Mouse (Mus musculus) thymus, postnatal 36 days (tissue): ENCODE data around the gene Tmem54.
A peak's percentile ranks its signal among the peaks of the same experiment; 100 is the strongest.

Source experiments
- DNase-seq, 2 experiments: peaks; one replicate each; pipeline ENCODE4 v3.0.0; 2022; ENCODE audit warnings: mixed read lengths in 2 of 2

The Tmem54 gene

DNA sequence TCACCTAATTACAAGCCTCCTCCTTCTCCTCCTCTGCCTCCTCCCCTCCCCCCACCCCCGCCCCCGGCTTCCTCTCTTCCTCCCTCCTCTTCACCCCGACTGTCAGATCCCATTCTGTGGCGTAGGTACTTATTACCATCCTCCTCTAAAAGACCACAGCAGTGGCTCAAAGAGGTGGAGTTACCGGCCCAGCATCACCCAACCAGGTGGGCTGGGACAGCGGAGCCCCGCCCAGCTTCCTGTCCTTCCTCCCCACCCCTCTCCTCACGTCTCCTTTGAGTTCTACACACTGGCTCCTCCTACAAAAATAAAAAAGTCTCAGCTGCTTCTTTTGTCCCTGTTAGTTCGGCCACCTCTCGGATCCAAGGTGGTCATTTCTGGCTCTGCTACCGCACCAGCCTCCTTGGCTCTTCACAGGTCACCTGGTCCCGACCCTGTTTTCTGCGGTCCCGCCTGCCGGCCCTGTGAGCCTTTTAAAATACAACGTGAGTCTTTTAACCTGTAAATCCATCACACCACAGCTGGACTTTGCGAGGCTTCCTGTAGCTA lies 25.5 kb downstream of the Tmem54 start:
- DNase-seq, result peak; percentile 47 to 67

DNA sequence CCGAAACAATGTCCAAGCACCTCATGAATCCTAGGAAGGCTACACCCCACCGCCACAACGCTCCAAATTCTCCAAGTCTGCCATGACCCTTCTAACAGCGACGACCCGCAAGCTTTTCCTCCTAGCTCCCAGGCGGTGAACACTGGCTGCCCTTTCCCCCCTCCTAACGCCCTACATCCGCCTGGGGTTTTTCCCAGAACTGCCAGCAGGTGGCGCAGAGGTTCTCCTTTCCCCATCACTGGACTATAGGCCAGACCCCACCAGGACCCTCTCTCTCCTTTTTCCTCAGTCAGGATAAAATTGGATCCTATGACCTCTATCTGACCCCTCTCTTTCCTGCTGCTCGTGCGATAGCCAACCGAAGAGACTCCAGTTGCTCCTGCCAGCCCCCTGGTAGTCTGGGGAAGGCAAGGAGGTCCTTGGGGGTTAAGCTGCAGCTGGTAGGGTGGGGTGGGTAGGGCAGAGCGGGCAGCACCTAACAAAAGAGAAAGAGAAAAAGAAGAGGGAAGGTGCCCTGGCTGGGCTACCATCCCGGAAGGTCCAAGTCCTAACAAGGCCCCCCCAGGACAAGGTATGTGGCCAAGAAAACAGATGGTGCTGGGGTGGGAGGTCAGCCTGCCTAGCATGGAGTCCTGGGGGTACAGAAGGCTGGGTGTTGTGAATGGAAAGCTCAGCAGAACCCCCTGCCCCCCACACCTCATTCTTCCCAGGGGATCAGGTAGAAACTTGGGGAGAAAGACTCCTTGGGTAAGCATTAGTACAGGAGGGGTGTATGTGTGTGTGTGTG lies 29.6 kb downstream of the Tmem54 start:
- peak; percentile 68 to 79 for DNase-seq

DNA sequence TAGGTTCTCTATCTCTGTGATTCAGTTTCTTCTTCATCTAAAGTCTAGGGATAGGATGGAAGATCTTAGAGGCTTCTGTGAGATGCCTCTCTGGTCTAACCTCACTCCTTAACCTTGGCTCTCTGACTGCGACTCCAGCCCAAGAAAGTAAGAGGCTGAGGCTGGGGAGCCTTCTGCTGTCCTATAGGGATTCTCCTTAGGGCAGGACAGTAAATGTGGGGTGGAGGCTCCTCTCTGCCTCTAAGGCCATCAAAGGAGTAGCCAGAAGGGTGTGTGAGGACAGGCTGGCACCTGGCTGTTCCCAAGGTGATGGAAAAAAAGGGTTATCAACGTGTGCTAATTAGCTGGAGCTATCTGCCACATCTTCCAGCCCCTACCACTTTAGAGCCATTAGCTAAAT lies 30.3 kb downstream of the Tmem54 start:
- no peak for DNase-seq

DNA sequence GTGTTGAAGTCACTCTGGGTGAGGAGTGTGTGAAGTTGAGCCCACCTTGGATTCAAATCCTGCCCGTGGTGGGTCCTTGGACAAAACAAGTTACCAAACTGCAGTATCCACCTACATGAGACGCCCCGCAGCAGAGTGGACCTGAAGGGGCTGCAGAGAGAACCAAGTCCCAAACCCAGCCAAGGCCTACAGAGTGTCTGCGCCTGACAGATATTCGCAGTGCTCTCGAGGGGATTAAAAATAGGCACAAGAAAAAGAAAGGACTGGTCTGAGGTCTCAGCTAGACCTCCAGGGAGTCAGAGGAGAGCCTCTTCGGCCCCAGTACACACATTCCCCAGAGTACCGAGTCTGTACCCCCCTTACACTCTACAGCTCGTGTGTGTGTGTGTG lies 30.8 kb downstream of the Tmem54 start:
- no peak for DNase-seq

DNA sequence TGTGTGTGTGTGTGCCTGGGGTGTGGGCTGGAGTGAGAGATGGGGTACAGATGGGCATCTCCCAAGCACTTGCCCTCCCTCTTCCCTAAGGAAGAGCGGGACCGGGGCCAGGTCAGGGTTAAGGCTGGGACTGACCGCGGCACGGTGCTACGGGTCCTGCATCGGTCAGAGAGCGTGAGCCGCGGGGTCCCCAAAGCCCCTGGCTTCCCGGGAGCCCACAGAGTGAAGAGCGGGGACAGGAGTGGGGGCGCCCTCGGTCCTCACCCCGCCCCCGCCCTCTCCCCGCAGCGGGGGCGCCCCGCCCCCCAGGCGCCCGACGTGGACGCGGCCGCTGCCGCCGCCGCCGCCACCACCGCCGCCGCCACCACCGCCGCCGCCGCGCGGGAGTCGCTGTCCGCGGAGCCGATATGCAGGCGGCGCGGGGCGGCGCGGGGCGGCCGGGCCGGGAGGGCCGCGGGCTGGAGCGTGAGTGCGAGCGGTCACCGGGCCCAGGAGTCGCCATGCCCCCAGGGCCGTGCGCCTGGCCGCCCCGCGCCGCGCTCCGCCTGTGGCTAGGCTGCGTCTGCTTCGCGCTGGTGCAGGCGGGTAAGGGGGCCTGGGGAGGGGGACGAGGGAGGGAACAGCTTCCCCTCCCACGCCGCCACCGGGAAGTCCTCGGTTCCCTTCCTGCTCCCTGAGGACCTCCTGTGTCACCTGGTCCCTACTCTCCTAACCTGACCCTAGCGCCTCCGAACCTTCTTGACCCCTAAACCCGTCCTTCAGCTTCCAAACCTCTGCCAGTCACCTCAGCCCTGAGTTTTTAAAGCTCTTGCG lies 31.4 kb downstream of the Tmem54 start, which contains the start of gene Fndc5:
Gene Fndc5, plus strand, starts transcription at position 421 of the 813 bp plus-strand sequence.
- DNase-seq, result no peak

DNA sequence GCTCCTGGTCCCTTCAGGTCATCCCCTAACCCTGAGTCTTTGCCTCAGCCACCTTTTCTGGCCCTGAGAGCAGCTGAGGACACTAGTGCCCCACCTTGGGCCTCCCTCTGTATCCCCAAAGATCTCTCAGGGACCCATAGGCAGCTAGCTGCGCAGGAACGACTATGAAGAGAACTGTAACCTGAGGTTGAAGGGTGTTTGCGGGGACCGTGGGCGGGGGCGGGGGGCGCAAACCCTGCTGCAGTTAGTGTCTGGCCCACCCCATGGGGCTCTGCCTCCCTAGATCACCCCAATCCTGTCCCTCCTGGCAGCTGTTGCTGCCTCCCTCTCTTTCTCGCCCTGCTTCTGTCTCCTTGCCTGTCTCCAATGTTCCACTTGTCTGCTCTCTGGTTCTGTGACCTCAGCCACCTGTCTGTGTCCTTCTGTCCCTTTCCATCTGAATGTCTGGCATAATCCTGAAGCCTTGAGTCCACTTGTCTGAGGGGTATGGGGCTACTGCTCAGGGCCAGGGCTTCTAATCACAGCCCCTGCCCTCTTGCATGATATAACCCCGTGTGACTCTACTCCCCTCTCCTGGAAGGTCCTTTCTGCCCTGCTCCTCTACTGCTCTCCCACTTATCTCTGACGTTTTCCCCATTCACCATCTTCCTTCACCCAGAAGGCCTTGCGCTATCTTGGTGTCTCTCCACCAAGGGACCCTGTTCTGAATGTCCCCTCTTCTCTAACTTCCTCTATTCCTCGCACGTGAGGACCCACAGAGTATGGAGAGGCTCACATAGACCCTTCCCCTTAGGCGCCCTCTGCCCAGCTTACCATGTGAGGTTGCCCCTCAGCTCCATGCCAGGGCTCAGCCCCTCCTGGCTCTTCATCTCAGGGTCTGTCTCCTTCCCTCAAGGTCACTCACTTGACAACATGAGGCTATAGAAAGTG lies 32.3 kb downstream of the Tmem54 start:
- DNase-seq, result no peak

DNA sequence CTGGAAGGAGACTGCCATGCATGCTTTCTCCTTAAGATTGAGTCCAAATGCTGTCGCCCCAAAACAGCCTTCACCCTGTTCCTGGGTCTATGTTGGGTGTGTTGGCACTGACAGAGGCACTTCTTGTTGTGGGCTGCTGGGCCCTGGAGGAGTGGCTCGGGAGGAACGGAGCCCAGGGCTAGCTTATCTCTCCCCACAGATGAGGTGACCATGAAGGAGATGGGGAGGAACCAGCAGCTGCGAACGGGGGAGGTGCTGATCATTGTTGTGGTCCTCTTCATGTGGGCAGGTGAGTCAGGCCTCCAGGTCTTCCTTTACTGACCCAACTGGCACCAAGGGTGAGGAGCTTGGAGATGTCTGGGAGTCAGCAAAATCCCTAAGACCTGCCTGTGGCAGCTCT lies 34.3 kb downstream of the Tmem54 start:
- no peak for DNase-seq

DNA sequence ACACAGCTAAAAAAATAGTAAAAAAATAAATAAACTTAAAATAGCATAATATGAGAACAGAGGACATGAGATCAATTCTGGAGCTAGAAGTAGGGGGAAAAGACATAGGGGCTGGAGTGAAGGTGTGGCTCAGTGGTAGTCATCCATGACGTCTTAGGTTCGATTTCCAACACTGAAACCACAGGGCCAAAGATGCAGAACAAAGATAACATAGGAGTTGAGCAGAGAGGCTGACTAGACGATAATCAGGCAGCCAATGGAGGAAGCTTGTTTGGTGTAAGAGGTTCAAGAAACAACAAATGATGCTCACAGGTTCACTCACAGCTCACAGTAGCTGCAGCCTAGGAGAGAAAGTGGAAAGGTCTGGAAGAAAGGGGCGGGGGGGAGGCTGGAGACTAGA lies 35.5 kb downstream of the Tmem54 start:
- DNase-seq, result no peak

DNA sequence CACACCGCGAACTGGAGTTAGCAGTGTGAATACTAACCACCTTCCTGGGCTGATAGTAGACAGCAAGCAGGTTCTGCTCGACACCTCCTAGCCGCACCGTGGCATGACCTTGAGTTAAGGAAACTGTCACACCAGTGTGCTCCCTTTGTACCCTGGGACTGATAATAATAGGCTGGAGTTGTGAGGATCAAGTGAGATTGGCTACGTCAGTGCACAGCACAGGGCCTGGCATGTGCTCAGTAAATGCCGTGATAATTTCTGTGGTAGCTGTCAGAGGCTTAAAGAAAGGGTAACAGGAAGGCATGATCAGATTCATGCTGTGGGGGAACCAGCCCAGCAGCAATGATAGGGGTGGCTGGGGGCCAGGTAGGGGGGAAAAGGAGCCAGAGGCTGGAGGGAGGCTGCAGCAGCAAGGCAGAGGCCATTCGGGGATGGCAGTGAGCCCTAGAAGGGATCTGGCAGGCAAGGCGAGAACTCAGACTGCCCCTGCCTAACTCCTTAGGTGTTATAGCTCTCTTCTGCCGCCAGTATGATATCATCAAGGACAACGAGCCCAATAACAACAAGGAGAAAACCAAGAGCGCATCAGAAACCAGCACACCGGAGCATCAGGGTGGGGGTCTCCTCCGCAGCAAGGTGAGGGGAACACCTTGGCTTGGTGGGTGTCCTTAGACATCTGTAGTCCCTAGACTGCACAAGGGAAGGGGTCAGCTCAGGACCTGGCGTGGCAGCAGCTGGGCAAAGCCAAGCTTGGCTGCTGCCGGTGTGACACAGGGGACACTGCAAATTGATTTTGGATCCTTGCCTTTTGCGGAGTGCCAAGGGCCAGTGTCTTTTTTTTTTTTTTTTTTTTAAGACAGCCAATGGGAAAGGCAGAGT lies 36.5 kb downstream of the Tmem54 start:
- no peak for DNase-seq

DNA sequence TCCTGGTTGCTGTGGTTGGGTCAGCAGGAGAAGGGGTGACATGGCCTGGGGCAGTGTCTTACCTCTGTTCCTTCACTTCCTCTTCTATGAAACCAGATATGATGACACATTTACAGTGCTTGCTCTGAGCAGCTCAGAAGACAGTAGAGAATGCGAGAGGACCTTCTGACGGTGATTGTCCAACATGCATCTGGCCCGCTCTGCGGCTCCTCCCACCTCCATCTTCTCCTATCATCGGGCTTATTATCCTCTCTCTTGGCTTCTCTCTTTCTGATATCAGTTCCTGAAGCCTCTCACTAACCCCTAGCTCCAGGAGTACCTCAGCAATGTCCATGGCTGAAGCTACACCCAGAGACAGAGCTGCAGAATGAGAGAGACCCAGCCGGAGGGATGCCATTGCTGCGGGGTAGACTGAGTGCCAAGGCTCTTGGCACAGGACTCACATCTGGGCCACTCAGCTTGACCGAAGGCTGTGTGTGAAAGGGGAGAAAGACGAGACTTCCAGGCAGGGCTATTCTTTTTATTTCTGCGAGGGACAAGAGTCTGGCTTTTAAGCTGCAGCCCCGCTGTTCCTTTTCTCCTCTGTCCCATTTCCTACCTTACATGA lies 37.2 kb downstream of the Tmem54 start:
- no peak for DNase-seq

DNA sequence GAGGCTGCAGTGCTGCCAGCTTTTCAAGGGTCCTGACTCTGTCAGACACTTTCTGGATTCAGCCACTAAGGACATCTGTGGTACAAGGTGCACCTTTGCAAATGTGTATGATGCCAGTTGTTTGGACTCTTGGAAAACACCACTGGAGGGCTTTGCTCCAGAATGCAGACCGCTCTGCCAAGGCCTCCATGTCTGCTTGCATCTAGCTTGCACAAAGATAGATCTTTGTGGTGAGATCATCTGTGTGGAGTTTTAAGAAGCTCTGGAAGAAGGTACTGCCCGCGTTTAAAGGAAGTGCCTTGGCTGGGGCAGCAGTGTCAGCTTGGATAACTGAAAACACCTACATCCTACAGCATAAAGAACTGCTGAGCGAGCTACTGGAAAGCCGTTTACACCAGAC lies 38.2 kb downstream of the Tmem54 start:
- no peak for DNase-seq

DNA sequence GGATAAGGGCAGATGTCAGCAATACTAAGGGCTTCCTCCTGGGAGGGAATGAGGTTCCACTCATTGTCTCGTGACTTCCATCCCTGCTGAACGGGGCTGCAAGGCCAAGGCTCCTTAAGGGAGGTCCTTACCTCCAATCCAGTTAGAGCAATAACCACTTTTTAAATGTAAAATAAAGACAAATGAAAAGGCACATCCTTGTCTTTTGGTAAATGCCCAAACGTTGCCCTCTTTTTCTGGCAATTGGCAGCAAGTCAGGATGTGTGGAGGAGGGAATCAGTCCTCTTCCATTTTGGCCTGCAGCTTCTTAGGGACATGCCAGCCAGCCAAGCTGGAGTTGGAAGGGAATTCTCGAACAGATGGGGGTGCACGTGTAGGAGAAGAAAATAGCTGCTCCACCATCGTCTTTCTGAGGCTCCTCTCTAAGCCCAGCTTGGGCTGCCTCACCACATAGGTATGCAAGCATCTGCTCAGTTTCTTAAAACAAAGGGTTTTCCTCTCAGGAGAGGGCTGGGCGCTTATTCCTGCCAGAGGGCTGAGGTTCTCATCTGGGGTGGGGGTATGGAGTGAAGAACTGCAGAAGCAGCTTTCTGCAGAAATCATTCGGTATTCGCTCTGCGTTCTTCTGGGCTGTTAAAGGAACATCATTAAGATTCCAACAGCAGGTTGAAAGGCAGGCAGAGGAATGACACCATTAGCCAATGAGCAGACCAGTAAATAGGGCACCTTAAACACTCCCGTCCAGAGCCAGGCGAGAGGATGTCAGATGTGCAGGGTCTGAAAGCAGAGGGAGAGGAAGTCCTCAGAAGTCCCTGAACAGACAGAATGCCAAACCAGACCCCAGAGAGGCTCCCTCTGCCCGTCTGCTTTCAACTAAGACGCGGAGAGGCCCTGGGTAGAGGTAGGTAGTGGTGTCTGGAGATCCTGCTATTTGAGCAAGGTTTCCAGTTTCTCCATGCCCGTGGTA lies 39.3 kb downstream of the Tmem54 start:
- DNase-seq, result no peak

DNA sequence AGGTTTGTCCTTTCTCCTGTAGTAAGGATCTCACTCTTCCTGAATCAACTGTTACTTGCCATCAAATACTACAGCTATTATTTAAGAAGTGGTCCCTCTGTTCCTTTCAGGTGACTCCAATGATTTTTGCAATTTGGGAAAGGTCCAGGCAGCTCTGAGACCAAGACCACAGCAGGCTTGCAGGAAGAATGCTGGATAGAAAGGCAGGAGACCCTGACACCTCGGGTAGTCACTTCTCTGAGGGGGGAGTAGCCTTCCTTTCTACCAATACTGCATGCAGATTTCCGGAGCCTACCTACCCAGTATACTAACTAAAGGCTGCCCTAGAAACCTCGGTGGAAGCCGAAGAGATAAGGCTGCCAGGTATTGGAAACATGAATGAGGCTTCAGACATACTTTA lies 40.1 kb downstream of the Tmem54 start:
- DNase-seq, result no peak

DNA sequence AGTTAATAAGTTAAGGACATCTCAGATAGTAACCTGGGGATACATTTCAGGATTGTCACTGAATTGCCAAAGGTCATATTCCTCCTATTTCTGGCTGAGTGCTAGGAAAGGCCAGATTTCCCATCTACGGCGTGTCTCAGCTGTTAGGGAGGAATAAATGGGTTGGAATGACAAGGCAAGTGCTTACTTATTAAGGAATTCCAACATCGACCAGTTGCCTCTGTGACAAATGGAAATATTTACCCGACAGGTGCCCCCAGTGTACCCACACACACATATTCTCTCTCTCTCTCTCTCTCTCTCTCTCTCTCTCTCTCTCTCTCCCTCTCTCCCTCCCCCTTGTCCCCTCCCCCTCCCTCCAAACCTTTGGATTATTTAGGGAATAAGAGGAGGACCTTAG lies 40.6 kb downstream of the Tmem54 start:
- DNase-seq, result no peak

DNA sequence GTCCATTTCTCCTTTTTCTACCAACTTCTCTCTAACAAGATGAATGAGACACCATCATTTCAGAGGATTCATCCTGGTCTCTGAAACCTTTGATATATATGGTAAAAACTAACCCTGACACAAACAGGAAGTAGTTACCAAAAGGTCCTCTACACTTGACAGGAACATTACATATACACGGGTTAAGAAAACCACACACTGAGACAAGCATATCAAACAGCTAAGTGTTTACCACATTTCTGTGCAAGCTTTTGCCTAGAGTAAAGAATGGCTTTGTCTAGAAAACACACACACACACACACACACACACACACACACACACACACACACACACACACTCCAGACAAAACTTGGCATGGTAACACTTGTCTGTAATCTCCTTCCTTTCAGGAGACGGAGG lies 41.0 kb downstream of the Tmem54 start:
- DNase-seq, result no peak

DNA sequence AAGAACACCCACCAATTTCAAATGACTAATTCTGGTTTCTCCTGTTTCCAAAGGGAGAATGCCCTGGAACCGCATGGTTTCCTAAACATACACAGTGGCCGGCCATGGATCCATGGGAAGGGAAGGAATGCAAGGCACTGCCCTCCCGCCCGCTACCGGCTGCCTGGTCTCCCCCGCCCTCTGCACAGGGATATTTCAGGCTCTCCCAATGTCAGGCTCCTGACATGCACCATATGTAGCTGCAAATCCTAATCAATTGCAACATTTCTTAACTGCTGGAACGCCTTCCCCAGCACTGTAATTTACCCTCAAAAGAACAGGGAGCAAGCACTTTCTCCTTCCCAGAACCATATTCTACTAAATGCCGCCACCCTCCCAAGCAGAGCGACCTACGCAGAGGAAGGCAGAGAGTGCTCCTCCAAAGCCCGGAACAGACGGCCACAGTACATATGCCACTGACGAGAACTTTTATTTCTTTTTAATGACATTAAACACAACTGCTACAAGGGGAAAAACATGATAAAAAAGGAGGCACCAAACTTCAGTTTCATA lies 42.3 kb downstream of the Tmem54 start:
- no peak for DNase-seq

DNA sequence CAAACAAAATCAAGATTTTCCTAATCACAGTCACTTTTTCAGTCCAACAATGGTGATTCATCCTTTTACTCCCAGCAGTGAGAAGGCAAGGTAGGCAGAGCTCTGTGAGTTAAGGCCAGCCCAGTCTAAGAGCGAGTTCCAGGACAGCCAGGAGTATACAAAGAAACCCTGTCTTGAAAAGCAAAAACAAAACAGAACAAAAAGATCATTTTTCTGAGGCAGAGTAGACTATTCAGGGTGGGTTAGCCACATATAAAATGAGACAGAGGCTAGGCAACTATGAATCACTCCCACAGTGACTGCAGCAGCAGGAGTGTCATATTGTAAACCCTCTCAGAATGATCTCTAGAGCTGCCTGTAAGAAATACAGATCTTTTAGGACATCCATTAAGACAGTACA lies 44.0 kb downstream of the Tmem54 start:
- no peak for DNase-seq

DNA sequence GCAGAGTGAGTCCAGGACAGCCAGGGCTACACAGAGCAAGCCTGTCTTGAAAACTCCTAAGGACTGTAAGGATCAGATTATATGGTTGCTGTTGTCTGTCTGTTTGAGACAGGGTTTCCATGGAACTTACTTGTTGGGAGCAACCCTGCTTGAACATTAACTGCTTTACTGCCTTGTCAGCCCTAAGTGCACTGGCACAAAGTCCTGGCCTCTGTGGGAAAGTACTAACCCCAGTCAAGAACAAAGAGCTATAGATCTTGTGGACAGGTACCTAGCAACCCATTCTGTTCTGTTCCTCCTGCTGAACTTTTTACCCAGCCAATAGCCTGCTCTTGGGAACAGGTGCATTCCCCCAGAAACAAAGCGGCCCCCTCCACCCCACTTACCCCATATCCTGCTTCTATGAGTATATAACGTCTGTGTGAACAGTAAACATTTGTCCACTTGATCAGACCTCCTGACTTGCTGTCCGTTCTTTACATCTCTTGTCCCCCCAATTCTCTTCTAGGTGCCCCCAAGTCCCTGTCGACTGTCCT lies 46.0 kb downstream of the Tmem54 start:
- no peak for DNase-seq

DNA sequence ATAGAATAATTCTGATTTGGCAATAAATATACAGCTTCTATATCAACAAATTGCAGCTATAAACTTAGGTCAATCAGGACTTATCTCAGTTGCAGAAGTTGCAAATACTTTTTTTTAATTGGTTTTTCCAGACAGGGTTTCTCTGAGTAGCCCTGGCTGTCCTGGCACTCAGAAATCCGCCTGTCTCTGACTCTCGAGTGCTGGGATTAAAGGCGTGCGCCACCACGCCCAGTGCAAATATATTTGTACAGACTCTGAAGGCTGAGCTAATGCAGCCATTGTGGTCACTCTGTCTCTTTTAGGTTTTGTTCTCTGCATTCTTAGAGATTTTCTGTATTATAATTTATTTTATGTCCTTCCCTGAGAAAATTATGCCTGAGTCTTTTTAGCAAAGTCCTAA lies 52.2 kb downstream of the Tmem54 start:
- no peak for DNase-seq
